Comparison of ENCODE assay signal across 35 mouse cellular contexts in the genomic region with DNA sequence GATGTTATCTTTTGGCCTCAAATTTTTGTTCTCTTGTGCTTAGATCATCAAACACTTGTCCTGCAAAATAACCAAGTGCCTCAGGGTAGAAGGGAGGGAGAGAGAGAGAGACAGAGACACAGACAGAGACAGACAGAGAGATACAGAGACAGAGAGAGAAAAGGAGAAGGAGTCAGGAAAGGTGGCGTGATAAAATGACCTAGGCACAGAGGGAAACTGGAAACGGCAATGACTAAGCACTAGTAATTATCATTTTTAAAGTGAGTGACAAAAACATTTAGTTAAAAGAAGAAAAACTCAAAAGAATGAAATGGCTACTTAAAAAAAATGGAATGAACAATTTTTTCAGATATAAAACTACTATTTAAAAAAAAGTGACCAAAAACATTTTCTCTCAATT. TPM values are rescaled to one million over a fixed set of nuclear protein-coding genes. Genes with fewer than 3 reads are reported as not detected.
"Had no signal": no experiment of that assay in that cellular context is flagged by ENCODE, and none has a peak within 500 bp of the region (broad histone marks: within the 10 kb centered on the region; RNA-seq: fewer than 3 reads in every experiment).

No protein-coding gene starts in this region.

- H3K9me3 ChIP-seq: embryonic facial prominence, embryonic 10.5 days; embryonic facial prominence, embryonic 12.5 days; embryonic facial prominence, embryonic 13.5 days; embryonic facial prominence, embryonic 15.5 days; forebrain, embryonic 10.5 days; forebrain, embryonic 12.5 days; forebrain, embryonic 13.5 days; forebrain, embryonic 15.5 days had no signal

- H3K27ac ChIP-seq: embryonic facial prominence, embryonic 10.5 days; embryonic facial prominence, embryonic 12.5 days; embryonic facial prominence, embryonic 13.5 days; embryonic facial prominence, embryonic 15.5 days; forebrain, embryonic 10.5 days; forebrain, embryonic 12.5 days; forebrain, embryonic 13.5 days; forebrain, embryonic 15.5 days; gastrocnemius, adult 2 months; heart, adult 2 months had no signal

- H3K4me3 ChIP-seq: embryonic facial prominence, embryonic 10.5 days; embryonic facial prominence, embryonic 12.5 days; embryonic facial prominence, embryonic 13.5 days; embryonic facial prominence, embryonic 15.5 days; erythroblast, embryonic 14.5 days; forebrain, embryonic 10.5 days; forebrain, embryonic 12.5 days; forebrain, embryonic 13.5 days; forebrain, embryonic 15.5 days; gastrocnemius, adult 2 months; heart, adult 2 months had no signal

- DNase-seq: cerebellum, adult 8-10 months; cerebellum, adult 9-10 months; cerebellum, adult 9-11 months; cerebellum, postnatal 10 days; cerebellum, postnatal 14 days; cerebellum, postnatal 25 days; cerebellum, postnatal 36 days; embryo, embryonic 11 days; forebrain, postnatal 0 days; gastrocnemius, adult 2 months; gastrocnemius, postnatal 14 days; gastrocnemius, postnatal 25 days; gastrocnemius, postnatal 36 days; heart, adult 11 months; heart, adult 18-20 months; heart, adult 2 months had no signal

- H3K27me3 ChIP-seq: embryonic facial prominence, embryonic 12.5 days; embryonic facial prominence, embryonic 13.5 days; embryonic facial prominence, embryonic 15.5 days; forebrain, embryonic 12.5 days; forebrain, embryonic 13.5 days; forebrain, embryonic 15.5 days had no signal

- H3K4me1 ChIP-seq: embryonic facial prominence, embryonic 10.5 days; embryonic facial prominence, embryonic 12.5 days; embryonic facial prominence, embryonic 13.5 days; embryonic facial prominence, embryonic 15.5 days; forebrain, embryonic 10.5 days; forebrain, embryonic 12.5 days; forebrain, embryonic 13.5 days; forebrain, embryonic 15.5 days had no signal

- H3K36me3 ChIP-seq: embryonic facial prominence, embryonic 10.5 days; embryonic facial prominence, embryonic 12.5 days; embryonic facial prominence, embryonic 13.5 days; embryonic facial prominence, embryonic 15.5 days; forebrain, embryonic 10.5 days; forebrain, embryonic 12.5 days; forebrain, embryonic 15.5 days had no signal

- H3K9ac ChIP-seq: embryonic facial prominence, embryonic 12.5 days; embryonic facial prominence, embryonic 13.5 days; embryonic facial prominence, embryonic 15.5 days; forebrain, embryonic 12.5 days; forebrain, embryonic 13.5 days; forebrain, embryonic 15.5 days; forebrain, postnatal 0 days had no signal

RNA-seq across cellular contexts. Expression of a gene that starts 49.2 kb away (rescaled TPM):
- total RNA-seq: common myeloid progenitor, adult 5-6 weeks; forebrain, postnatal 0 days; gastrocnemius, adult 18-20 months; gastrocnemius, adult 2 months; gastrocnemius, adult 8-10 months; gastrocnemius, postnatal 14 days; gastrocnemius, postnatal 25 days; gastrocnemius, postnatal 36 days; gastrocnemius, postnatal 4 days; granulocyte monocyte progenitor cell, adult 5-6 weeks; heart, adult 2 months; heart, adult 8-10 months had no signal
- polyA plus RNA-seq: embryonic facial prominence, embryonic 10.5 days; embryonic facial prominence, embryonic 11.5 days; embryonic facial prominence, embryonic 13.5 days; embryonic facial prominence, embryonic 14.5 days; erythroblast, embryonic 14.5 days; forebrain, embryonic 10.5 days; forebrain, embryonic 11.5 days; forebrain, postnatal 0 days; gonadal fat pad, adult 2 months had no signal
